Mouse (Mus musculus) right cerebral cortex, postnatal 14 days (tissue): ENCODE measurements at regions not wholly inside any gene's neighbourhood (a gene's known extent, or its start where the extent isn't known, plus 50 kb on each side); places are given as distances from the start of the nearest gene placed in this dataset.
"Not testable (repeated sequence)": the region's sequence is repeated elsewhere in the genome, so short reads cannot be mapped to it uniquely, and the experiment has no call there.

Experiments used
- DNase-seq: peaks from one replicate; pipeline ENCODE4 v3.0.0; 2022

- no peak for DNase-seq
Measured at GRCm38 (mm10) chr16:76507191-76507746, 133.6 kb upstream of the Nrip1 start.

DNA sequence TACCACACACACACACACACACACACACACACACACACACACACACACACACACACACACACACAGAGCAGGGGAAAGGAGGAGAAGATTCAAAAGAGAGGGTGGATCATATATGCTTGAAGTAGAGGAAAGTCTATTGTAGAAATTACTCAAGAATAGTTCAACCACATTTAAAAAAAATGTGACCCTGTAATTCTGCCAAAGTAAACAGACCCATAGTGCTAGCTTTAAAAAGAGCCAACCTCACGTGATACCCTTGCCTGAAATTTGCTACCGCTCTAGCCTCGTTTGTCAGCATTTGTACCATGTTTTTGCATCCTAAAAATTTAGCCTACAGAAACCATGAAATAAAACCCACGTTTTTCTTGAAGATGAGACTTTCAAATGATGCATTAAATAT, 132.6 kb upstream of the Nrip1 start:
- DNase-seq, result no peak

DNA sequence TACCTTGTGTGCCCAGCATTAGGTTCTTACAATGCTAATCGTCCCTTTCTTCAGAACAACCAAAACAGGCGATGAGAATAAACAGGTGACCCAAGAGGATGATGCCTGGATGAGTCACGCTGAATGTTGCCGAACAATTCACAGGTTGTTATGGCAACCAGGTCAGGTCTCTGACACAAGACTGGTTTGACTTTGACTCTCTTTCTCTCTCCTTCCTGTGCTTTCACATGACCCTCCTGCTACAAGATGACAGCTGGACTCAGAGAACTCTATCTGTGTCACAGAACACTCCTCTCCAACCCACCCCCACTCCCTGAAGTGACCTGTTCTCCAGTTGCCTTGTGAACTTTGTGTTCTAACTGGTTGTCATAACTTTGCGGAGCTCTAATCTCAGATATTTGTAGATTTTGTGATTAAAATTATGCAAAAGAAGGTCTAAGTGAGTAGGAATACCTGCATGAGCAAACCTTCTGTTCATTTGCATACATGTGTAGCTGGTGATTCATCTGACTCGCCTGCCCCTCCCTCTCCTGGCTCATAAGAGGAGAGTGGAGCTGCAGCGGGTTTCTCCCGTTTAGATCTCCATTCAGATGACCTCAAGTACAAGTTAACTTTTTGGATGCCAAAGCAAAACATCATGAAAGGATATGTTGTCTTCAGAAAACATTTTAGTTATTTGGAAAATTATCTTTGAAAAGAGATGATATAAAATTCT, 126.2 kb upstream of the Nrip1 start:
- DNase-seq, result no peak

- DNase-seq, result no peak
Measured at GRCm38 (mm10) chr16:76498233-76498632, 124.6 kb upstream of the Nrip1 start.

- DNase-seq, result no peak
Measured at GRCm38 (mm10) chr16:76497041-76497808, 123.6 kb upstream of the Nrip1 start.

DNA sequence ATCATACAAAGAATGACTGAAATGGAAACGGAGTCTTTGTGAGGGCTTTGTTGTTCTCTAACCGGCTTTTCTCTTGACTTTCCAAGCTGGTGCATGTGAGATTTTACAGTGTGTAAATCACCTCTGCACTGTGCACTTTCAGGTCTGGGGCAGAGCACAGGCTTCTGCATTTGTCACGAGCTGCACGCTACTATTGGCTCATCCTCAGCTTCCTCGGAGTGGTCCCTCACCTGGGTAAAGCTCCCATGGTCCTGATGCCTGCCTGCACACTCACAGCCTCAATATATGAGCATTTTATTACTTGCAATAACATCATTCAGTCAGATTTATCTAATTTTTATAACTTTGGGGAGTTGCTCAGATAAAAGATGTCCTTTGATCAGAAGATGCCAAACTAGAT, 109.8 kb upstream of the Nrip1 start:
- DNase-seq, result no peak

DNA sequence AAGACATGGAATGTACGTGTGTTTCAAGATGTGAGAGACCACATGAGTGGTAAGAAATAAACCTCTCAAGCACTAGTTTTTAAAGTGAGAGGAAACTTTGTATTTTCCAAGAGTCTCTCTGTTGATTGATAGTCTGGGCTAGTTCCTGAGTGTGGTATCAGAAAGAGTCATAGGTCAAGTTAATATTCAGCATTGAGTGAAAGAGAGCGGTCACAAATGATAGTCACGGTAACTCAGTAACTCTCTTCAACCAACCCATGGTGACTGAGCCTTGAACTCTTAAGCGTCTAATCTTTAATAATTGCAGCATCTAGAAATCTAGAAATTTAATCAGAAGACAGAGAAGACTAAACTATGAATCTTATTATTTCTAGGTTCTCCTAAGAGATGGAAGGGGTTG, 108.3 kb upstream of the Nrip1 start:
- DNase-seq, result no peak

DNA sequence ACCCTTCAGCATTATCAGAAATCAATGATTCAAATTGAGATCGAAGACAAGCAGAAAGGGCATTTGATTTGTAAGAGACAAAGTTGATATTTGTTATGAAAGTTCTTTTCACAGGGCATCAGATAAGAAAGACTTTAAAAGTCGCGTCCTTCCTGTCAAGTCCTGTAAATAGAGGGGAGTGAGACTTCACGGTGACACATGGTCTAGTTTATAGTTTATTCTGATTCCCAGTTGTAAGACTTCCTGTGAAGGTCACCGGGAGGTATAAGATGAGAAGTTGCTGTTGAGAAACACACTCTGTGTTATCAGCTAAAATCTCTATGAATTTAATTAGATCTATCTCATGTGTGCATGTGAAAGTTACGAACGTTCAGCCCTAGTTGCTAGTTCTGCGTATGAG, 103.8 kb upstream of the Nrip1 start:
- no peak for DNase-seq

DNA sequence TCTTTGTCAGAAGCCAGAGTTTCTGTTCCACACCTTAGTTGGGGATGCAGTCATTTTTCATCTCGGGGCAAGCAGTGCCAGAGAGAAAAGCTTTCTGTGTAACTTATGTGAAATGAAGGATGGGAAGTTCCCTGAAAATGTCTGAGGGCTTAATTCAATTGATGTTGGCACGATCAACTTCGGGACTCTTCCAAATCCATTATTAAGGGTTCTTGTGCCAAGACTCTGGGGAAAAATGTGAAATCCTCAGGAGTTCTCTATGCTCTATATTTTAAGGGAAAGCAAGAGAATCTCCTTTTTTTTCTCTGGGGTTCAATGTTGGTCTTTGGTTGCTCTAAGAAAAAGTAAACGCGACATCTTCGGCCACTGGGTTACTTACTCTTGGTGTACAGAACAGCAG, 100.9 kb upstream of the Nrip1 start:
- no peak for DNase-seq

DNA sequence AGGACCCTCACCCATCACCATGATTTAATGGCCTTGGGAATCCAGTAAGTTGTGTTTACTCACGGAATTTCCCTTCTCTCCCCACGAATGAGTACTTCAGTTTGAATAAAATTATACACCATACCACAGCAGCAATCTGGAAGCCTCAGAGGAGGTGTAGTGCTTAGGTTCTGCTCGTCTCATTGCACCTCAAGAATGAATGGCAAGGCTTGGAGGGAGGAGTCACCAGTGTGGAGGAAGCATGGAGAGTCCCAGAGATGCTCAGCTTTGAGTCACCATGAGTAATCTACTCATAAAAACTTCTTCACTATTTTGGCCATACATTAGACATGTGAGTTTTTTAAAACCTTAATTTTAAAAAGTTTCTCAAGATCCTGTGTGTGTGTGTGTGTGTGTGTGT, 98.8 kb upstream of the Nrip1 start:
- DNase-seq, result no peak

- no peak for DNase-seq
Measured at GRCm38 (mm10) chr16:76471081-76471480, 97.5 kb upstream of the Nrip1 start.

DNA sequence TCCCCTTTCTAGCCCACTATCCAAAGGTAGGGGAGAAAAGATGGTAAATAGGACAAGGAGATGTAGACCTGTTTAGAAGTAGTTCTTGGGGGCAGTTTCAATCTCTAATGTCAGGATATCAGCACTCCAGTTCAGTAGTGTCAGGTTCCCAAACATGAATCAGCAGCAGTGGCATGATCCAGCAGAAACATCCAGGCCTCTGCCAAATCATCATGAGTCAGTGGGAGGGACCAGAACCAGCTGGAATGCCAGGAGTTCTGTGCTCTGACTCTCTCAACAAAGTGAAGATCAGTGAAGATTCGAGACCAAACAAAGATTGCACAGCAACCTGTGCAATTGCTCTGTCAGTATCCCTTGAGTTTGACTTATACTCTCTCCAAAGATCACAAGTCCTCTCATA, 85.9 kb upstream of the Nrip1 start:
- no peak for DNase-seq

- not testable (repeated sequence) for DNase-seq
Measured at GRCm38 (mm10) chr16:76456300-76456599, 82.6 kb upstream of the Nrip1 start.

DNA sequence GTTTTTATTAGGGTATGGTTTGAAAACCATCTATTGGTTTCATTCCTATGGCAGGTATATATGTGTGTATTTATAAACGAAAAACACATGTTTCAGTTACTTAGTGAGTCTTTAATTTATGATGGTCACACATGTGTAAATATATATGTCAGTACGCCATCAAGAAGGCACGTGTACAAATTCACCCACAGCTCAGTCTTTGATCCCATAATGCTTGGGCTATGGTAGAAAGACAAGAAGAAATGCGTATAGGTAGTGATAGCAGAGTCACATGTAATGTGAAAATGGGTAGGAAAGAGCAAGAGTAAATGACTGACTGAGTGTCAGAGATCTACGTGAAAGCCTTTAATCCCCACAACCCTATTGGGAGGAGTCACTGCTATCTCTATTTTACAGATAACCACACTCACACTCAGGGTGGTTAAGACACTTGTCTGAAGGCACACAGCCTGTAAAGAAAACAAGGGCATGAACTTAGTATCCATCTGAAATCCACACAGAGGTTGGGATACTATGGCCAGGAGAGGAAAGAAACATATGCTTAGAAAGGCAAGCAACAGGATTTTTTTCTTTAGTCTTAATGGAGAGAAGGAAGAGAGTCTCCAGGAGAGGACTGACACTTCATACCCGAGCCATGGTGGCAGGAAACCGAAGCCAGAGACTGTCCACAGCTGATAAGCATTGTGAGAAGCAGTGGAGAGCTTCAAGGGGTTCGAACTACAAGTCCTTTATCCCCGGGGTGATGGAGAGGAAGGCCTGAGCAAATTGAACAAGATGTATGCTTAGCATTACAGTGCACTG, 82.1 kb upstream of the Nrip1 start:
- DNase-seq, result no peak

DNA sequence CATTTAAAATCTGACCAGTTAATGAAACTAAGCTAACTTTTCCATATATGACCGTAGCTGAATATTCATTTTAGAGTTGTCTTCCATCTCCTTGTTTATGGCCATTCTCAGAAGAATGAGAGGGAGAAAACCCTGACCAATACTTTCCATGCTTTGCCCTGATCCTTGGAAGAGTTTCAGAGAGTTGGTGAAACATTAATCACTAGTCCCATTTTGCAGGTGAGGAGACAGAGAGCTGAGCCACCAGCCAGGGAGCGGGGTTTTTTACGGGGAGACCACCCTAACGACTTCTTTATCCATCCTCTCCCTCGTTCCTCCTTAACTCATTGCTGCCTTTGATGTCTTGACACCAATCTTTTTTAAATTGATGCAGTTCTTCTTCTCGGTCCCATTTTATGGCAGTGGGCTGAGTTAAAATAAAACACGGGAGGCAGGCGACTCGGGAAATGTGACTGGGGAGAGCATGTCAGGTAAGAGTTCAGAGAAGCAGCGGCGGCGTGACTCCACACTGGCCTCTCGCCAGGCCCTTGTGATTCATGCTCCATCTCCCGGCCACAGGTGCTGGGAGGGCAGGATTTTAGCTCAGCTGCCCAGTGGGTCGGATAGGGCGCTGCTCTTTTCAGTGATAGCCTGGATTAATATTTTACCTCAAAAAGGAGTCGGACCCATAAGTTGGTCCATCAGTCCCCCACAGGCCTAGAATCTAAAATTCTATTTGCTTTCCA, 81.3 kb upstream of the Nrip1 start:
- no peak for DNase-seq

DNA sequence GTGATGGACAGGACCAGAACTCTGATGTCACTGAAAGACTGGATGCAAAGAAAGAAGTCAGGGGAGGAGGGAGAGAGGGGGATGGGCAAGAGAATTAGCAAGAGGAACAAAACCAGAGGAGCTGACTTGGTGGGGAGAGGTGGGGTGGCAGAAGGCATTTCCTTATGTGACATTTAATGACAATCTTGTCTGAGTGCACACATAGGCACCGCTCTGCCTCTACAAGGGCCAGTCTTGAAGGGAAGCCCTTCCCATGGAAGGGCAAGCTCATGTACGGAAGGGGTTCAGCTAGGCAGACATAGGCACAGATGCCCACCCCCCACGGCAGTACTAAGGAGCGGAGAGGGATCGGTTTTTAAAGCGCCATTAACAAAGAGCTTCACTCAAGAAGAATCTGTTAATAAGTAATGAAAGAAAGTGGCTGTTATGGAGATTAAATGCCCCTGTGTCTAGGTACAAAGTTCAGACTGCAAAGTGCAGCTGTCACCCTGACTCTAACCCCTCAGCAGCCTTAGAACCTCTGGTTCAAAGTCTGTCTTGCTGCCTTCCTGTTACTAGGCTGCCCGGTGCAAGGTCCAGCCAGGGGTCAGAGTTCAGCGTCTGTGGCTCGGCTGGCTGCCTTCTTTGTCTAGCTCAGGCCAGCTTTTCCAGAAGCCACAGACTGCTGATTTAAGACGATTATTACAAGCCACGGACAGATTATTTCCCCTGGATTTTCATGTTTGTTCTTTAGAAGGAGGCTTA, 80.0 kb upstream of the Nrip1 start:
- DNase-seq, result no peak

DNA sequence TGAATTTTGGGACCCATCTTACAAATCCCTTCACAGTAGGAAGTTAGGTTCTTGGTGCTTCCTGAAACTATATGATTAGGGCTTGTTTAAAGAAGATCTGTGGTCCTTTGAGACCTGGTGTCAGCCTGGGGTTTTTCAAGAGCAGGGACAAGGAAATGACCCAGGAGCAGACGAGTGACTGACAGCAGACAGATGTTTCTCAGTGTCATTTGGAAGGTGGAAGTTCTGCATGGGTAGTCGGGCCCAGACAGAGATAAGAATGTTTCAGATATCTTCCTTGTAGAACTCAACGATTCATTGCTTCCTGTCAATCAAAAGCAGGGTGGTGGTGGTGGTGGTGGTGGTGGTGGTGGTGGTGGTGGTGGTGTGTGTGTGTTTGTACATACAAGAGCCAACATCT, 75.1 kb upstream of the Nrip1 start:
- DNase-seq, result no peak

GRCm38 (mm10) chr16:76447033-76447432, 73.4 kb upstream of the Nrip1 start:
- no peak for DNase-seq

GRCm38 (mm10) chr16:76444668-76445067, 71.0 kb upstream of the Nrip1 start:
- DNase-seq, result no peak

DNA sequence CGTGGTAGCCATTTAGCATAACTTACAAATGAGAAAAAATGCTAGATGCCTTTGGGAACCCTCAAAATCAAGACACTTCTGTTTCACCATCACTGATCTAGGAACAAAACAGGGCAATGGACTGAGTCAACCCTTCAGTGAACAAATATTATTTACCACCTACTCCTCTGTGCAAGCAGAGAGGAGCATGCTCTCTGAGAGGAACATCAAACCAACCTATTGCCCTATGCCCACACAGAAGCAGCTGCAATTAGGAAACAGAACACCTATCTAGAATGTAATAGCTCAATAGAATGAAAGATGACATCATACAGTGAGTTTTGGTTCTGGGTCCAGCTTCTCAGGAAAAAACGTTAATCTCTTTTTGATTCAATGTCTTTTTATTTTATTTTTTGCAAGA, 69.0 kb upstream of the Nrip1 start:
- DNase-seq, result no peak

DNA sequence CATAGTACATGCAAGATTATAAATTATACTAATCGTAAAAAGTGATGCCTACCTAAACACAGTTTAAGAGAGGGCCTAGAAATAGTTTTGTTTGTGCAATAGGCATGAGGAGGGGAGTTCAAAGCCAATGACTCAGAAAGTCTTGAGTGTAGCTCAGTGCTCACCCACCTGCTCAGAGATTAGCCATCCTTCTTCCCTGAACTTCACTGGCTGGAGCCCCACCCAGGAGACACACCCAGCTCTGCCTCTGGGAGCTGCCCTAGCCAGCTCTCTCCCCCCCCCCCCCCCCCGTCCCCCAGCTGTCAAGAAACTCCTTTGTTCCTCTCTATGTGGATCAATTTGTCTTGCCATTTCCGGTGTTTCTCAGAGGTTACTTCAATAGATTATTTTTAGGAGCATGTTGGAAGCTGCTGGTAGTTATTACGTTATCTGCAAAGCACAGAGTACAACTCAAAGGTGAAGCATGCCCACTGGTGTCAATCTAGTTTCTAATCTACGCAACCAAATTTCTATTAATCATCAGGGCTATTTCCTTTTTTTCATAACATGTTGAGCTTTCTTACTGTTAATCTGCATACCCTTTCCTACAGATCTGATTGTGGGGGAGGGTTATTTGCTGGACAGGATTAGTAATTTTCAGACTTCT, 68.3 kb upstream of the Nrip1 start:
- no peak for DNase-seq
